Mouse (Mus musculus) gastrocnemius, adult 8-10 months (tissue): Measurements from ENCODE around the gene Igf2bp1. TPM values are rescaled to one million over a fixed set of nuclear protein-coding genes. Genes with fewer than 3 reads are reported as not detected.
"Not testable (repeated sequence)": the region's sequence is repeated elsewhere in the genome, so short reads cannot be mapped to it uniquely, and the experiment has no call there.

Experiments
- DNase-seq, 2 experiments: peaks; one replicate each; pipeline ENCODE4 v3.0.0; 2022; ENCODE audit warnings: low spot score in 2 of 2
- total RNA-seq, 4 experiments: library from RNA; stranded (reverse); gene quantifications; 2 replicates each; pipeline ENCODE4 v1.2.4; 2022

Gene Igf2bp1
- total RNA-seq, 4 experiments from 2014 or later = not detected

GRCm38 (mm10) chr11:95963304-95963703 is 42.4 kb downstream of the Igf2bp1 start:
- no peak for DNase-seq

GRCm38 (mm10) chr11:95959152-95959551 is 46.6 kb downstream of the Igf2bp1 start:
- DNase-seq = no peak

GRCm38 (mm10) chr11:95958251-95958650 is 47.5 kb downstream of the Igf2bp1 start:
- no peak for DNase-seq

GRCm38 (mm10) chr11:95957407-95957806 is 48.3 kb downstream of the Igf2bp1 start:
- DNase-seq = no peak

- no peak for DNase-seq
These were observed 52.4 kb downstream of the Igf2bp1 start for GRCm38 (mm10) chr11:95953313-95953712.

- no peak for DNase-seq
These were observed 59.8 kb downstream of the Igf2bp1 start for GRCm38 (mm10) chr11:95945838-95946472.

- DNase-seq = no peak
These were observed 65.8 kb downstream of the Igf2bp1 start for GRCm38 (mm10) chr11:95939828-95940507.

GRCm38 (mm10) chr11:95936409-95936808 is 69.3 kb downstream of the Igf2bp1 start:
- DNase-seq = no peak

GRCm38 (mm10) chr11:95932168-95932567 is 73.6 kb downstream of the Igf2bp1 start:
- DNase-seq = not testable (repeated sequence)

GRCm38 (mm10) chr11:95926398-95926797 is 79.3 kb downstream of the Igf2bp1 start:
- DNase-seq = no peak

GRCm38 (mm10) chr11:95925976-95926375 is 79.8 kb downstream of the Igf2bp1 start:
- no peak for DNase-seq

GRCm38 (mm10) chr11:95924215-95924614 is 81.5 kb downstream of the Igf2bp1 start:
- no peak for DNase-seq

GRCm38 (mm10) chr11:95923477-95923876 is 82.3 kb downstream of the Igf2bp1 start:
- not testable (repeated sequence) for DNase-seq

GRCm38 (mm10) chr11:95921991-95922621 is 83.6 kb downstream of the Igf2bp1 start:
- DNase-seq = no peak

GRCm38 (mm10) chr11:95916426-95916825 is 89.3 kb downstream of the Igf2bp1 start:
- DNase-seq = no peak

- DNase-seq = no peak
These were observed 90.6 kb downstream of the Igf2bp1 start for GRCm38 (mm10) chr11:95915006-95915710.

GRCm38 (mm10) chr11:95914571-95914991 is 91.2 kb downstream of the Igf2bp1 start, which contains the start of gene B4galnt2:
B4galnt2 (minus strand) TSS chr11:95914891.
- no peak for DNase-seq

- no peak for DNase-seq
These were observed 91.7 kb downstream of the Igf2bp1 start for GRCm38 (mm10) chr11:95913959-95914566.

GRCm38 (mm10) chr11:95911579-95911978 is 94.2 kb downstream of the Igf2bp1 start:
- DNase-seq = no peak

GRCm38 (mm10) chr11:95907805-95908524 is 97.8 kb downstream of the Igf2bp1 start:
- DNase-seq = no peak
